Mouse (Mus musculus): ENCODE results near the gene Snu13. TPM values are rescaled to one million over a fixed set of nuclear protein-coding genes. Genes with fewer than 3 reads are reported as not detected.

Snu13 gene
- polyA plus RNA-seq, 1 experiment from 2014 or later: 231 TPM

DNA sequence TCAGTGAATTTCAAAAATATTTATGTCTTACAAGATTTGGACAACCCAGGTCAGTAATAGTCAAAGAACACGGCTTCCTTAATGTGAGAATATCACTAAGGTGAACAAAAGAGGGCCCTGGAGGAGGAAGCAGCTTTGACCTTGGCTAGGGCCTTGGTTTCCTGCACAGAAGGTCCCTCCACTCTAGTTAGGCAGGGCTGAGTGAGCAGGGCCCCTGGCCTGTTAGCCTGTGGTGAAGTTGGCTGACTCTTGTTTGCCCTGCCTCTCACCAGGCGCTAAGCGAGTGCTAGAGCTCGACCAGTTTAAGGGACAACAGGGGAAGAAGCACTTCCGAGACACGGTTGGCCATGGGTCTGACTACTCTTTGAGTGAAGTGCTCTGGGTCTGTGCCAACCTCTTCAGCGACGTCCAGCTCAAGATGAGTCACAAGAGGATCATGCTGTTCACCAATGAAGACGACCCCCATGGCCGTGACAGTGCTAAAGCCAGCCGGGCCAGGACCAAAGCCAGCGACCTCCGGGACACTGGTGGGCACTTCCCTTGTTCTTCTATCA is 24.8 kb downstream of the Snu13 start:
- no peaks in the 10 kb centered on the region for H3K27me3 ChIP-seq (replicated peaks)
- no peaks in the 10 kb centered on the region for H3K4me1 ChIP-seq
- H3K27ac ChIP-seq: no peak overlapping the region
- no peak overlapping the region for H3K4me3 ChIP-seq
- H3K4me2 ChIP-seq: no peak overlapping the region
- WGBS: 94% methylated on average over 13 of the region's 13 CpGs
- no peaks in the 10 kb centered on the region; the same call in 1 of the 2 replicates for H3K9me3 ChIP-seq
- H3K9ac ChIP-seq: no peak overlapping the region
- ATAC-seq (replicated peaks): no peak
- H3K36me3 ChIP-seq (replicated peaks): peaks cover 47% of the 10 kb centered on the region

- no peak overlapping the region for H3K4me3 ChIP-seq
- no peak overlapping the region for H3K4me2 ChIP-seq
- H3K9me3 ChIP-seq: no peaks in the 10 kb centered on the region
- WGBS: 87% methylated on average over 3 of the region's 3 CpGs
- no peak for ATAC-seq (replicated peaks)
- no peaks in the 10 kb centered on the region for H3K27me3 ChIP-seq (replicated peaks)
- H3K36me3 ChIP-seq (replicated peaks): peaks cover 18% of the 10 kb centered on the region; the same call in 1 of the 2 replicates
- H3K27ac ChIP-seq: no peak overlapping the region
- H3K4me1 ChIP-seq: peaks cover 22% of the 10 kb centered on the region
- no peak overlapping the region for H3K9ac ChIP-seq
Observed at GRCm38 (mm10) chr15:82019288-82019687, 28.1 kb downstream of the Snu13 start.

DNA sequence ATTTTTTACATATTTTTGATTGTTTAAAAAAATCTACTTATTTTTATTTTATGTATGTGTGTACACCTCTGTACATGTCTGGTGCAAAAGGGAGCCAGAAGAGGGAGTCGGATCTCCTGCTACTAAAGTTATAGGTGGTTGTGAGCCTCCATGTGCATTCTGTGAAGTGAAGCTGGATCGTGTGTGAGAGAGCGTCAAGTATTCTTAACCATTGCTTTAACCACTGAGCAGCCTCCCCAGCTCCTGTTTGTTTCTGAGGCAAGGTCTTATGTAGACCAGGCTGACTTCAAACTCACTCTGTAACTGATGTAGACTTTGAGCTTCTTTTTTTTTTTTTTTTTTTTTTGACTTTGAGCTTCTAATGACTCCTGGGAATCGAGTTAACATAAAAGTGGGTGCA is 29.9 kb downstream of the Snu13 start:
- H3K27ac ChIP-seq: no peak overlapping the region
- no peaks in the 10 kb centered on the region for H3K27me3 ChIP-seq (replicated peaks)
- H3K9ac ChIP-seq: no peak overlapping the region
- no peak overlapping the region for H3K4me2 ChIP-seq
- H3K36me3 ChIP-seq (replicated peaks): peaks cover 7% of the 10 kb centered on the region; the same call in 1 of the 2 replicates
- H3K4me1 ChIP-seq: peaks cover 25% of the 10 kb centered on the region
- no peaks in the 10 kb centered on the region for H3K9me3 ChIP-seq
- H3K4me3 ChIP-seq: no peak overlapping the region
- no peak for ATAC-seq (replicated peaks)
- 73% methylated on average over 4 of the region's 4 CpGs for WGBS

DNA sequence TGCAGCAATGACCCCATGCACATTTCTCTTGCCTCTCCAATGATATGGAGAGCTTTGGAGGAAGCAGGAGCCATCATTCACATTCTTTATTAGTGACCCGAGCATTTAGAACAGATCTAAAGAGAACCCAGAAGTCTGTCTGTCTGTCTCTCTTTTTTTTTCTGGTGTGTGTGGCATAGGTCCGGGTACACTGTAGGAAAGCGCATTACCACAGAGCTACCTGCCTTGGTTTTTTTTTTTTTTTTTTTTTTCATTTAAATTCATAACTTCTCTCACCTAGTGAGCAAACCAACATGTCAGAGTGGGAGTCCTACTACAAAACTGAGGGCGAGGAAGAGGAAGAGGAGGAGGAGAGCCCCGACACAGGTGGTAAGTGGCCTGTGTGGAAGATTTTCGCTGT is 30.6 kb downstream of the Snu13 start:
- 16% methylated on average over 5 of the region's 6 CpGs for WGBS
- Histone ChIP-seq H3K9me3 (no peaks in the 10 kb centered on the region), H3K36me3 (replicated peaks) (peaks cover 7% of the 10 kb centered on the region; the same call in 1 of the 2 replicates), H3K4me1 (peaks cover 25% of the 10 kb centered on the region), H3K27ac (peak overlapping the region; percentile 78), H3K27me3 (replicated peaks) (no peaks in the 10 kb centered on the region), H3K4me2 (peak overlapping the region; percentile 88), H3K4me3 (peak overlapping the region; percentile 50), H3K9ac (peak overlapping the region; percentile 77)
- no peak for ATAC-seq (replicated peaks)

- H3K27me3 ChIP-seq (replicated peaks): no peaks in the 10 kb centered on the region
- H3K27ac ChIP-seq: peak overlapping the region; percentile 78
- peak overlapping the region; percentile 50 for H3K4me3 ChIP-seq
- WGBS: under 1% methylated on average over 53 of the region's 53 CpGs
- H3K9ac ChIP-seq: peak overlapping the region; percentile 77
- H3K36me3 ChIP-seq (replicated peaks): peaks cover 5% of the 10 kb centered on the region; the same call in 1 of the 2 replicates
- H3K9me3 ChIP-seq: no peaks in the 10 kb centered on the region
- peaks cover 25% of the 10 kb centered on the region for H3K4me1 ChIP-seq
- peak; percentile 97 for ATAC-seq (replicated peaks)
- peak overlapping the region; percentile 88 for H3K4me2 ChIP-seq
Observed at GRCm38 (mm10) chr15:82016101-82016808, 31.1 kb downstream of the Snu13 start.

- under 1% methylated on average over 39 of the region's 39 CpGs for WGBS
- Histone ChIP-seq H3K4me2 (peak overlapping the region; percentile 88), H3K4me3 (peak overlapping the region; percentile 50), H3K27ac (peak overlapping the region; percentile 78), H3K4me1 (peaks cover 25% of the 10 kb centered on the region), H3K27me3 (replicated peaks) (no peaks in the 10 kb centered on the region), H3K9ac (peak overlapping the region; percentile 53), H3K9me3 (no peaks in the 10 kb centered on the region), H3K36me3 (replicated peaks) (peaks cover 4% of the 10 kb centered on the region; the same call in 1 of the 2 replicates)
- ATAC-seq (replicated peaks): peak; percentile 83
Observed at GRCm38 (mm10) chr15:82015392-82016100, 31.9 kb downstream of the Snu13 start.

GRCm38 (mm10) chr15:82014745-82015391 is 32.5 kb downstream of the Snu13 start:
- H3K9ac ChIP-seq: peak overlapping the region; percentile 53
- peak overlapping the region; percentile 50 for H3K4me3 ChIP-seq
- no peaks in the 10 kb centered on the region for H3K9me3 ChIP-seq
- H3K4me1 ChIP-seq: peaks cover 25% of the 10 kb centered on the region
- H3K27me3 ChIP-seq (replicated peaks): no peaks in the 10 kb centered on the region
- peaks cover 4% of the 10 kb centered on the region; the same call in 1 of the 2 replicates for H3K36me3 ChIP-seq (replicated peaks)
- H3K27ac ChIP-seq: peak overlapping the region; percentile 78
- 15% methylated on average over 9 of the region's 9 CpGs for WGBS
- peak overlapping the region; percentile 88 for H3K4me2 ChIP-seq
- no peak for ATAC-seq (replicated peaks)

GRCm38 (mm10) chr15:82011947-82012346 is 35.5 kb downstream of the Snu13 start:
- no peak for ATAC-seq (replicated peaks)
- Histone ChIP-seq H3K4me3 (no peak overlapping the region), H3K4me1 (peaks cover 20% of the 10 kb centered on the region), H3K9me3 (no peaks in the 10 kb centered on the region), H3K36me3 (replicated peaks) (no peaks in the 10 kb centered on the region), H3K9ac (no peak overlapping the region), H3K4me2 (no peak overlapping the region), H3K27me3 (replicated peaks) (no peaks in the 10 kb centered on the region), H3K27ac (no peak overlapping the region)
- 91% methylated on average over 6 of the region's 6 CpGs for WGBS

DNA sequence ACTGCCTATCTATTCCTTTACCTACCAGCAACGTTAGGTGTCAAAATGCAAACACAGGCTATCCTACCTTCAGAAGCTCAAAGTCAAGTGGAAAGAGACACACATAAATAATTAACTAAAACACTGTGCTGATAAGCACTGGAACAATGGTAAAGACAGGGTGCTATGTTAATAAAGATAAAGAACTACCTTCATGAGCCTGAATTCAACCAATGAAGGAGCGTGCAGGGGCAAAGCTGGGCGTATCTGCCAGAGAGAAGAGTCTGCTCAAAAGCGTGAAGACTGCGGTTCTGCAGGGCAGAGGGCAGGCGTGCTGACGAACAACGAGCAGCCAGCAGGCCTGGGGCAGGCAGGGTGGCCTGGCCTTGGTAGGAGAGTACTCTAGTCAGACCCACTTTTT is 43.1 kb downstream of the Snu13 start:
- no peak for ATAC-seq (replicated peaks)

DNA sequence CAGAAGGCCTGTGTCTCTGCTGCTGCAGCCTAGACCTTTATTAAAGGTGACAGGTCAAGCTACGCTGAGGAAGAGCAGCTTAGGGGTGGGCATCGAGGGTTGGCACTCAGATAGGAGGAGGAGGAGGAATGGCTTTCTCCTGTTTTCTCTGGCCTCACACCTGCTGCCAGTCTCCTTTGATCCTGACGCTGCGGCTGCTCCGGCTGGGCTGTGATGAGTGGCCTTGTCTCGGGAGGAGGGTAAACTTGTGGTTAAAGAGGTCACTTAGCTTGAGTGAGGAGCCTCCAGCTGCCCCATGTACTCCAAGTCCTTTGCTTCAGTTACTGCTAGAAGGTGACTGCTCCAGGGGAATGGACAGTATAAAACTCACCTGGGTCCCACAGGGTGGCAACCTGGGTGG is 53.4 kb downstream of the Snu13 start:
- no peak for ATAC-seq (replicated peaks)
- Histone ChIP-seq H3K9me3 (no peaks in the 10 kb centered on the region), H3K36me3 (replicated peaks) (peaks cover 46% of the 10 kb centered on the region), H3K4me3 (no peak overlapping the region), H3K4me2 (no peak overlapping the region), H3K4me1 (no peaks in the 10 kb centered on the region), H3K27me3 (replicated peaks) (no peaks in the 10 kb centered on the region), H3K9ac (no peak overlapping the region), H3K27ac (no peak overlapping the region)
- 85% methylated on average over 6 of the region's 6 CpGs for WGBS

More for the DNA sequence above, 43.1 kb downstream of the Snu13 start:
- H3K4me3 ChIP-seq: no peak overlapping the region
- H3K9ac ChIP-seq: no peak overlapping the region
- H3K36me3 ChIP-seq (replicated peaks): peaks cover 4% of the 10 kb centered on the region; the same call in 1 of the 2 replicates
- H3K27ac ChIP-seq: no peak overlapping the region
- no peaks in the 10 kb centered on the region for H3K27me3 ChIP-seq (replicated peaks)
- H3K9me3 ChIP-seq: no peaks in the 10 kb centered on the region
- no peaks in the 10 kb centered on the region for H3K4me1 ChIP-seq
- 93% methylated on average over 8 of the region's 8 CpGs for WGBS
- no peak overlapping the region for H3K4me2 ChIP-seq

DNA sequence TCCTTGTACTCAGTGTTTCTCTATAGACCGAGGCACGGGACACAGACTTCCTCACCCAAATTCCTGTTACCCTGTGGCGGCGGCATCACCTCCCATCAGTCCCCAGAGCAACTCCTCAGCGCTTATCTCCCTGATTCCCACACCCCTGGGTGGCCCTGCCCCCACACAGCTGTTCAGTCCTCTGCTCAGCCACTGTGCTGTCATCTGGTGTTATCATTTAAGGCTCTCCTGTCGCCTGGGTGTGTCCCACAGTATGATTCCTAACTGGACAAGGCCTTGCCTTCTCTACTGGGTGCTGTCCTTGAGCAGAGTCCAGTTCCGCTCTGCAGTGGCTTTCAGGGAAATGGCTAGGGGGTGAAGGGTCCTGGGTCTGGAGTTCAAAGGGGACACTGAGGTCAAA is 56.8 kb downstream of the Snu13 start:
- Histone ChIP-seq H3K4me3 (no peak overlapping the region), H3K27ac (no peak overlapping the region), H3K4me1 (no peaks in the 10 kb centered on the region), H3K9ac (no peak overlapping the region), H3K9me3 (no peaks in the 10 kb centered on the region), H3K36me3 (replicated peaks) (peaks cover 20% of the 10 kb centered on the region; the same call in 1 of the 2 replicates), H3K4me2 (no peak overlapping the region), H3K27me3 (replicated peaks) (no peaks in the 10 kb centered on the region)
- no peak for ATAC-seq (replicated peaks)
- WGBS: 49% methylated on average over 7 of the region's 7 CpGs

All from midbrain, embryonic 15.5 days (tissue).